Mouse (Mus musculus): ENCODE data around the gene Pum1. TPM values are rescaled to one million over a fixed set of nuclear protein-coding genes. Genes with fewer than 3 reads are reported as not detected.
A peak's percentile ranks its signal among the peaks of the same experiment; 100 is the strongest.

The Pum1 gene
- polyA plus RNA-seq, 1 experiment from 2014 or later = 16.7 TPM

GRCm38 (mm10) chr4:130800147-130800546 lies 137.0 kb downstream of the Pum1 start:
- TF ChIP-seq CTCF (IDR thresholded peaks at IDR 0.05; ENCODE audit: low read depth) = no peak
- no peak for TF ChIP-seq EP300 (IDR thresholded peaks at IDR 0.05; ENCODE audit: low read depth)
- no peaks in the 10 kb centered on the region for H3K27me3 ChIP-seq (ENCODE audit: insufficient read depth, low read length)
- H3K27ac ChIP-seq (ENCODE audit: low read depth) = 0 out of 2 replicates have a peak overlapping the region, but pooled peaks have one; percentile 64
- peak; percentile 47 for ATAC-seq
- 60% methylated on average over 6 of the region's 6 CpGs for WGBS (ENCODE audit: insufficient replicate concordance)
- H3K9ac ChIP-seq (replicated peaks) = no peak overlapping the region
- no peak overlapping the region for H3K4me2 ChIP-seq (ENCODE audit: low read depth, low read length)
- no peak overlapping the region for H3K4me3 ChIP-seq (ENCODE audit: low read depth, low read length)
- H3K9me3 ChIP-seq (ENCODE audit: low read length) = no peaks in the 10 kb centered on the region
- H3K4me1 ChIP-seq (ENCODE audit: insufficient read depth) = peaks cover 3% of the 10 kb centered on the region; the same call in 1 of the 2 replicates
- DNase-seq = no peak
- no peaks in the 10 kb centered on the region for H3K36me3 ChIP-seq (replicated peaks; ENCODE audit: insufficient read depth, low read length)

GRCm38 (mm10) chr4:130801198-130801597 lies 138.1 kb downstream of the Pum1 start:
- no peak overlapping the region for H3K9ac ChIP-seq (replicated peaks)
- no peaks in the 10 kb centered on the region for H3K27me3 ChIP-seq (ENCODE audit: insufficient read depth, low read length)
- DNase-seq (no peak), ATAC-seq (0 out of 2 replicates have a peak, but pooled peaks have one; percentile 30)
- no peak for TF ChIP-seq EP300 (IDR thresholded peaks at IDR 0.05; ENCODE audit: low read depth)
- TF ChIP-seq CTCF (IDR thresholded peaks at IDR 0.05; ENCODE audit: low read depth) = no peak
- no peaks in the 10 kb centered on the region for H3K9me3 ChIP-seq (ENCODE audit: low read length)
- peaks cover 3% of the 10 kb centered on the region; the same call in 1 of the 2 replicates for H3K4me1 ChIP-seq (ENCODE audit: insufficient read depth)
- H3K36me3 ChIP-seq (replicated peaks; ENCODE audit: insufficient read depth, low read length) = no peaks in the 10 kb centered on the region
- peak overlapping the region; percentile 55; the same call in 1 of the 2 replicates for H3K27ac ChIP-seq (ENCODE audit: low read depth)
- H3K4me3 ChIP-seq (ENCODE audit: low read depth, low read length) = no peak overlapping the region
- 68% methylated on average over 5 of the region's 5 CpGs for WGBS (ENCODE audit: insufficient replicate concordance)
- H3K4me2 ChIP-seq (ENCODE audit: low read depth, low read length) = no peak overlapping the region

- Histone ChIP-seq H3K36me3 (replicated peaks; ENCODE audit: insufficient read depth, low read length) (no peaks in the 10 kb centered on the region), H3K9ac (replicated peaks) (no peak overlapping the region), H3K27me3 (ENCODE audit: insufficient read depth, low read length) (no peaks in the 10 kb centered on the region), H3K9me3 (ENCODE audit: low read length) (no peaks in the 10 kb centered on the region), H3K4me1 (ENCODE audit: insufficient read depth) (peaks cover 3% of the 10 kb centered on the region; the same call in 1 of the 2 replicates), H3K27ac (ENCODE audit: low read depth) (peak overlapping the region; percentile 55; the same call in 1 of the 2 replicates), H3K4me2 (ENCODE audit: low read depth, low read length) (peak overlapping the region; percentile 15; the same call in 1 of the 2 replicates), H3K4me3 (ENCODE audit: low read depth, low read length) (no peak overlapping the region)
- TF ChIP-seq CTCF (IDR thresholded peaks at IDR 0.05; ENCODE audit: low read depth) = no peak
- TF ChIP-seq EP300 (IDR thresholded peaks at IDR 0.05; ENCODE audit: low read depth) = no peak
- ATAC-seq (no peak), DNase-seq (peak; percentile 35)
- 49% methylated on average over 10 of the region's 10 CpGs for WGBS (ENCODE audit: insufficient replicate concordance)
These were observed 138.7 kb downstream of the Pum1 start for GRCm38 (mm10) chr4:130801624-130802329.

DNA sequence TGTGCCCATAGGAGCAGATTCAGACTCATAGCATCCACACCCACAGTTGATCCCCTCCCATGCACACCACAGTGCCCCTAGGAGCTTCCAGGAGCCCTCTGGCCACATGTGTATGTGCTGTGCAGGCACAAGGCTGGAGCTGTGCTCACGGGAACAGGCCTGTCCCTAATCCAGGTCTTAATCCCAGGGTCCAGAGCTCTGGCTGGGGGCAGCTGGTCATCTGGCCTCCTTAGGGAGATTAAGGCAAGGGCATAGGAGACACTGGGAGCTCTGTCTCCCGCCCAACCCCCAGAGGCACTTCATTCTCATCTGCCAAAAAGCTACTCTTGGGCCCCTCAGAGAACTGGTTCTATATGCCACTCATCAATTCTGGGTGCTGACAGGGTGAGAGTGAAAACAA lies 140.5 kb downstream of the Pum1 start:
- Histone ChIP-seq H3K9ac (replicated peaks) (no peak overlapping the region), H3K4me2 (ENCODE audit: low read depth, low read length) (no peak overlapping the region), H3K4me3 (ENCODE audit: low read depth, low read length) (no peak overlapping the region), H3K27me3 (ENCODE audit: insufficient read depth, low read length) (no peaks in the 10 kb centered on the region), H3K4me1 (ENCODE audit: insufficient read depth) (peaks cover 3% of the 10 kb centered on the region; the same call in 1 of the 2 replicates), H3K9me3 (ENCODE audit: low read length) (no peaks in the 10 kb centered on the region), H3K36me3 (replicated peaks; ENCODE audit: insufficient read depth, low read length) (no peaks in the 10 kb centered on the region), H3K27ac (ENCODE audit: low read depth) (no peak overlapping the region)
- WGBS (ENCODE audit: insufficient replicate concordance) = 79% methylated on average over 2 of the region's 2 CpGs
- TF ChIP-seq CTCF (IDR thresholded peaks at IDR 0.05; ENCODE audit: low read depth) (no peak), EP300 (IDR thresholded peaks at IDR 0.05; ENCODE audit: low read depth) (no peak)
- ATAC-seq (no peak), DNase-seq (no peak)

- H3K36me3 ChIP-seq (replicated peaks; ENCODE audit: insufficient read depth, low read length) = no peaks in the 10 kb centered on the region
- 43% methylated on average over 2 of the region's 2 CpGs for WGBS (ENCODE audit: insufficient replicate concordance)
- no peak overlapping the region for H3K4me3 ChIP-seq (ENCODE audit: low read depth, low read length)
- H3K27ac ChIP-seq (ENCODE audit: low read depth) = no peak overlapping the region
- TF ChIP-seq CTCF (IDR thresholded peaks at IDR 0.05; ENCODE audit: low read depth) (no peak), EP300 (IDR thresholded peaks at IDR 0.05; ENCODE audit: low read depth) (no peak)
- no peak for DNase-seq
- no peak overlapping the region for H3K4me2 ChIP-seq (ENCODE audit: low read depth, low read length)
- H3K4me1 ChIP-seq (ENCODE audit: insufficient read depth) = peaks cover 3% of the 10 kb centered on the region; the same call in 1 of the 2 replicates
- no peak for ATAC-seq
- no peaks in the 10 kb centered on the region for H3K27me3 ChIP-seq (ENCODE audit: insufficient read depth, low read length)
- no peaks in the 10 kb centered on the region for H3K9me3 ChIP-seq (ENCODE audit: low read length)
- no peak overlapping the region for H3K9ac ChIP-seq (replicated peaks)
These were observed 141.2 kb downstream of the Pum1 start for GRCm38 (mm10) chr4:130804292-130804691.

- H3K9ac ChIP-seq (replicated peaks) = no peak overlapping the region
- no peak for TF ChIP-seq CTCF (IDR thresholded peaks at IDR 0.05; ENCODE audit: low read depth)
- no peak for TF ChIP-seq EP300 (IDR thresholded peaks at IDR 0.05; ENCODE audit: low read depth)
- ATAC-seq = no peak
- H3K27me3 ChIP-seq (ENCODE audit: insufficient read depth, low read length) = no peaks in the 10 kb centered on the region
- no peak overlapping the region for H3K4me3 ChIP-seq (ENCODE audit: low read depth, low read length)
- no peaks in the 10 kb centered on the region for H3K36me3 ChIP-seq (replicated peaks; ENCODE audit: insufficient read depth, low read length)
- no peak overlapping the region for H3K4me2 ChIP-seq (ENCODE audit: low read depth, low read length)
- H3K9me3 ChIP-seq (ENCODE audit: low read length) = no peaks in the 10 kb centered on the region
- WGBS (ENCODE audit: insufficient replicate concordance) = 81% methylated on average over 7 of the region's 7 CpGs
- H3K4me1 ChIP-seq (ENCODE audit: insufficient read depth) = 0 out of 2 replicates have a peak, but pooled peaks cover 3% of the 10 kb centered on the region
- no peak for DNase-seq
- H3K27ac ChIP-seq (ENCODE audit: low read depth) = no peak overlapping the region
These were observed 141.7 kb downstream of the Pum1 start for GRCm38 (mm10) chr4:130804771-130805361.
